Mouse (Mus musculus): ENCODE data around the gene Fam171a2.
A peak's percentile ranks its signal among the peaks of the same experiment; 100 is the strongest.

The Fam171a2 gene

GRCm38 (mm10) chr11:102435754-102436470, 11.6 kb downstream of the Fam171a2 start:
- DNase-seq (ENCODE audit: inconsistent age in 2 of 2, low spot score in 1 of 2) = peak; percentile 69 to 85

DNA sequence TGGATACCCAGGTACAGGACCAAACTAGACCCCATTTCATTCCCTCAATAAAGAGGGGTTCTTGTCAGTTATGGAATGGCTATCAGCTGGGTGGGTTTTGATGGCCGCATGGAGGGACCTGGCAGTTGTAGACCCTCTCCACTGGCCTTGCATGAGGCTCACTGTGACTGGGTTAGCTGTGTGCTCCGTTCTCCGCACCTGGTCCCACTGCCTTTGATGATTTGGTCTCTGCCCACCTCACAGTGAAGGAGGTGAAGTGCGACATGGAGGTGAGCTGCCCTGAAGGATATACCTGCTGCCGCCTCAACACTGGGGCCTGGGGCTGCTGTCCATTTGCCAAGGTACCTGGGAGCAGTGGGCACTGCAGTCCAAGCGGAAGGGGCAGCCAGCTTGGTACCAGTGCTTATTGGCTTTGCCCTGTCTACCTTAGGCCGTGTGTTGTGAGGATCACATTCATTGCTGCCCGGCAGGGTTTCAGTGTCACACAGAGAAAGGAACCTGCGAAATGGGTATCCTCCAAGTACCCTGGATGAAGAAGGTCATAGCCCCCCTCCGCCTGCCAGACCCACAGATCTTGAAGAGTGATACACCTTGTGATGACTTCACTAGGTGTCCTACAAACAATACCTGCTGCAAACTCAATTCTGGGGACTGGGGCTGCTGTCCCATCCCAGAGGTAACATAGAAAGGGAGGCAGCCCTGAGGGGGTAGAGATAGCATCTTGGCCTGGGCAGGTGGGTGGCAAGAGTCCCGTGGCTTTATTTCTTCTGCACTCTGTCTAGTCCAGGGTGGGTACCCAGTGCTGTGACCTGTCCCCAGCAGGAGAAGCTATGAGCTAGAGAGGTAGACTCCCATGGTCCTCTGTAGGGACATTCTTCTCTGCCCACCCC, 12.4 kb downstream of the Fam171a2 start:
- peak in 1 of 2 experiments; percentile 36 for DNase-seq (ENCODE audit: inconsistent age in 2 of 2, low spot score in 1 of 2)

GRCm38 (mm10) chr11:102434406-102434805, 13.1 kb downstream of the Fam171a2 start:
- peak; percentile 87 to 96 for DNase-seq (ENCODE audit: inconsistent age in 2 of 2, low spot score in 1 of 2)

DNA sequence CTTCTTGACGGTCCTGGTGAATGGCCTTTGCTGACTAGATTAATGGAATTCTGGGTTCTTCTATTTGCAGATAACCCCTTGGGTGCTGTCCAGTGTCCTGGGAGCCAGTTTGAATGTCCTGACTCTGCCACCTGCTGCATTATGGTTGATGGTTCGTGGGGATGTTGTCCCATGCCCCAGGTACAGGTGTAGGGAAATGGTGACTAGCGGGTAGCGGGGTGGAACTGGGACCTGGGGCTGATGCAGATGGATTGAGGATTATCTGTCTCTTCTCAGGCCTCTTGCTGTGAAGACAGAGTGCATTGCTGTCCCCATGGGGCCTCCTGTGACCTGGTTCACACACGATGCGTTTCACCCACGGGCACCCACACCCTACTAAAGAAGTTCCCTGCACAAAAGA, 13.6 kb downstream of the Fam171a2 start:
- DNase-seq (ENCODE audit: inconsistent age in 2 of 2, low spot score in 1 of 2) = peak in 1 of 2 experiments; percentile 25

GRCm38 (mm10) chr11:102432896-102433295, 14.6 kb downstream of the Fam171a2 start:
- peak; percentile 94 to 95 for DNase-seq (ENCODE audit: inconsistent age in 2 of 2, low spot score in 1 of 2)

- peak; percentile 59 to 80 for DNase-seq (ENCODE audit: inconsistent age in 2 of 2, low spot score in 1 of 2)
These were observed 15.2 kb downstream of the Fam171a2 start for GRCm38 (mm10) chr11:102432115-102432843.

- peak; percentile 27 to 61 for DNase-seq (ENCODE audit: inconsistent age in 2 of 2, low spot score in 1 of 2)
These were observed 15.8 kb downstream of the Fam171a2 start for GRCm38 (mm10) chr11:102431728-102432114.

DNA sequence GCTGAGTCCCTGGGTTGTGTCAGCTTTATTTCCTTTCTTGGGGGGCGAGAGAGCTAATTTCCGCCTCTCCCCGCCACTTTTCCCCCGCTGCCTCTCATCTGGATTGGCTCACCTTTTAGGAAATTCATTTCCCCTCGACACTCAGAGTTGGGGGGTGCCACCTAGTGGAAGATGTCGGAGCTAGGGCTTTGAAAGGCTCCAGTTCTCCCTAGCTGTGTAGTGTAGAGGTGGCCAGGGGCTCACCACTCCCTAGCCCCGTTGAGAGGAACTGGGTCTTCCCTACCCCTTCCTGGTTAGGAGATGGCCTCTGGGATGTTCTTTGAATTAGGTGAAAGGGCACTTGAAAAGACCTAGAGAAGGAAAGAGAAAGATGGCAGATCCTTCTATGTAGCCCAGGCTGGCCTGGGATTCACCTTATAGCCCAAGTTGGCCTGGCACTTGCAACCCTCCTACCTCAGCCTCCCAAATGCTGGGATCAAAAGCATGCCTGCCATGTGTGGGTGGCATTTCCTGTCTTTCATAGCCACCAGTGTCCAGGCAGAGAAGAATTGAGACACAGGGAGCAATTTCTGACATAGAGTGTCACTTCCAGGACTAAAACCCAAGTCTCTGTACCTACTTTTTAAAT, 16.4 kb downstream of the Fam171a2 start:
- DNase-seq (ENCODE audit: inconsistent age in 2 of 2, low spot score in 1 of 2) = peak; percentile 83 to 95

GRCm38 (mm10) chr11:102430121-102431017, 17.1 kb downstream of the Fam171a2 start, which contains the start of gene Grn:
Gene Grn, plus strand, starts transcription at chr11:102430315.
- peak; percentile 93 to 96 for DNase-seq (ENCODE audit: inconsistent age in 2 of 2, low spot score in 1 of 2)

- DNase-seq (ENCODE audit: inconsistent age in 2 of 2, low spot score in 1 of 2) = peak in 1 of 2 experiments; percentile 48
These were observed 17.9 kb downstream of the Fam171a2 start for GRCm38 (mm10) chr11:102429551-102429950.

DNA sequence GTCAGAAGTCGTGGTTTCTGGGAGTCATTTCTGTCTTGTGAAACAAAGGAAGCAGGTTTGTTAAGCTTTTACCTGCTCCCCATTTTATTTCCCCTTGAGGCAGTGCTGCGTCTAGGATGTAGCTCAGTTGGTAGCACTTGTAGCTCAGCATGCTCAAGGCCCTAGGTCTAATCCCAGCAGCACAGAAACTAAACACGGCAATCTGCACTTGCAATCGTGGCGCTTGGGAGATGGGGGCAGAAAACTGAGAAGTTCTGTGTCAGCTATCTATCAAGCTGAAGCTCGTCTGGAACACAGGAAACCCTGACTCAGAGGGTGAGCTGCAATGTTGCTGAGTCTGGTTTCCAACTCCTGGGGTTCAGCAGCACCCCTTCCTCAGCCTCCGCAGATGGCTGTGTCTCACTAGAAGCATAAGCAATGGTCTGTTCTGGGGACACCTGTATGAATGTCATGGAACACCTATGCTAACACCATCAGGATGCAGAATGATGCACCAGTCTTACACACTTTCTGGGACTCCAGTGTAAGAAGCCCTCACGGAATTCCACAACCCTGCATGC, 18.4 kb downstream of the Fam171a2 start:
- DNase-seq (ENCODE audit: inconsistent age in 2 of 2, low spot score in 1 of 2) = no peak

GRCm38 (mm10) chr11:102425555-102426316, 21.7 kb downstream of the Fam171a2 start:
- DNase-seq (ENCODE audit: inconsistent age in 2 of 2, low spot score in 1 of 2) = no peak

DNA sequence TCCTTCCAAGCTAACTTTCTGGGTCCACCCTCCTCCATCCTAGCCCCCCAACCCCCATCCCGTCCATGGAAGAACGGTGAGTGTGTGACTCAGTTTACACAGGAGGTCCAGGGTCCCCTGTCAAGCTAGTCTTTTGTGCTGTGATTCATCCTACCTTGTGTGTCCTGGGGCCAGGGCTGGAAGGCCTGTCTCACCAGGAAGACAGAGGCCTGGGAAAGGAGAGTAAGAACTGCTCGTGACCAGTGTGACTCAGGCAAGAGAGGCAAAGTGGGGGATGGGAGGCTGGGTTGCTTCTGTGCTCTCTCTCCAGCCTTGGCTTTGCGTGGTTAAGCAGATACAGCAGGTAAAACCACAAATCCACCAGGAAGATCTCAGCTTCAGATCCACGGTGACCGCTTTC, 22.8 kb downstream of the Fam171a2 start:
- peak; percentile 57 for DNase-seq (ENCODE audit: inconsistent age in 2 of 2, low spot score in 1 of 2)

GRCm38 (mm10) chr11:102421559-102421958, 25.9 kb downstream of the Fam171a2 start:
- DNase-seq (ENCODE audit: inconsistent age in 2 of 2, low spot score in 1 of 2) = no peak

GRCm38 (mm10) chr11:102418887-102419286, 28.6 kb downstream of the Fam171a2 start:
- peak; percentile 67 to 91 for DNase-seq (ENCODE audit: inconsistent age in 2 of 2, low spot score in 1 of 2)

DNA sequence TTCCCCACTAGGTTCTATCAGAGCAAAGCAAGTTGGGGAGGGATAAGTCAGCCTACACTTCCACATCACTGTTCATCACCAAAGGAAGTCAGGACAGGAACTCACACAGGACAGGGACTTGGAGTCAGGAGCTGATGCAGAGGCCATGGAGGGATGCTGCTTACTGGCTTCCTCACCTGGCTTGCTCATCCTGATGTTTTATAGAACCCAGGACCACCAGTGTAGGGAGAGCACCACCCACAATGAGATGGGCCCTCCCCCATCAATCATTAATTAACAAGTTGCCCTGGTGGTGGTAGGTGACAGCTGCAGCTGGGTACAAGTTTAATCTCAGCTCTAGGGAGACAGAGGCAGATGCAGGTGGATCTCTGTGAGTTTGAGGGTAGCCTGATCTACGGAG, 30.3 kb downstream of the Fam171a2 start:
- DNase-seq (ENCODE audit: inconsistent age in 2 of 2, low spot score in 1 of 2) = no peak

- no peak for DNase-seq (ENCODE audit: inconsistent age in 2 of 2, low spot score in 1 of 2)
These were observed 32.3 kb downstream of the Fam171a2 start for GRCm38 (mm10) chr11:102415034-102415802.

- DNase-seq (ENCODE audit: inconsistent age in 2 of 2, low spot score in 1 of 2) = peak in 1 of 2 experiments; percentile 17
These were observed 34.4 kb downstream of the Fam171a2 start for GRCm38 (mm10) chr11:102413059-102413458.
